Mouse (Mus musculus): Measurements from ENCODE around the gene Fth1.

DNA sequence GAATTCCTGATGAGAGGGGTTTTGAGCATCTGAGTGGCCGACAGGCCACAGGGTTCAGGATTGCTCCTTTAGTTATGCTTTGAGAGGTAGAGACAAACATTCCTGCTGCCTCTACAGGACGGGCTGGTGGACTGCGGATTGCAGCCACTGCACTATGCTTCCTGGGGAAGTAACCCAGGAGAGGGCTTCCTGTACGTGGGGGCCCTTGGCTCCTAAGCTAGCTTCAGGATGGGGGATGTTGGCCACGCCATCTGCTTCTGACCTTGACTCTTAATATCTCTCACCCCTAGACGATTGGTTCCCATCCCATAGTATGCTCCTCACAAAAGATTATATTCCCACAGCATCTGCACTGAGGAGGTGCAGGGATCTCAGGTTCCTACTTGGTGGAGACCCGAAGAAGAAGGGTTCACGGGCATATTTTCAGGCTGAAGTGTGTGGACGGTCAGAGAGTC is 42.9 kb downstream of the Fth1 start:
- no peak for TF ChIP-seq POLR2A (IDR thresholded peaks at IDR 0.05; ENCODE audit: borderline replicate concordance, extremely low read depth, insufficient read depth, insufficient read length, poor library complexity, severe bottlenecking)
- TF ChIP-seq CTCF (IDR thresholded peaks at IDR 0.05; ENCODE audit: borderline replicate concordance, extremely low read depth, insufficient read depth, insufficient read length), result no peak
